Mouse (Mus musculus) lung, postnatal 0 days (tissue): ENCODE data around the gene Ppard. TPM values are rescaled to one million over a fixed set of nuclear protein-coding genes. Genes with fewer than 3 reads are reported as not detected.

ENCODE experiments used
- ATAC-seq: fragments of 200-750 bp; cut with Nextera tagmentation; 2 replicates; pipeline ENCODE4 v1.8.0; 2017; ENCODE audit warnings: moderate library complexity
- DNase-seq: peaks from one replicate; pipeline ENCODE4 v3.0.0-alpha.2; 2016; ENCODE audit warnings: low spot score
- H3K27ac ChIP-seq: fragments of 300-500 bp; sonication (generic); 2 replicates; pipeline ENCODE4 v1.5.1; 2014; ENCODE audit warnings: antibody characterized with exemption, mild to moderate bottlenecking, low read length, mixed read lengths
- H3K27me3 ChIP-seq: fragments of 300-500 bp; sonication (generic); replicated peaks from 2 replicates; pipeline ENCODE4 v1.6.1; 2014; ENCODE audit warnings: low read length, mixed read lengths; ENCODE audit not compliant: insufficient read depth
- H3K36me3 ChIP-seq: fragments of 300-500 bp; sonication (generic); 2 replicates; pipeline ENCODE4 v1.6.1; 2014; ENCODE audit warnings: low read length, mixed read lengths; ENCODE audit not compliant: insufficient read depth
- H3K4me1 ChIP-seq: fragments of 300-500 bp; sonication (generic); 2 replicates; pipeline ENCODE4 v1.6.1; 2014; ENCODE audit warnings: antibody characterized with exemption, low read depth, low read length, mixed read lengths; ENCODE audit not compliant: insufficient read depth
- H3K4me2 ChIP-seq: fragments of 300-500 bp; sonication (generic); replicated peaks from 2 replicates; pipeline ENCODE4 v1.6.1; 2014; ENCODE audit warnings: low read depth, mild to moderate bottlenecking, low read length, moderate library complexity, mixed read lengths
- H3K4me3 ChIP-seq: fragments of 300-500 bp; sonication (generic); 2 replicates; pipeline ENCODE4 v1.5.1; 2014; ENCODE audit warnings: low read depth, low read length
- H3K9ac ChIP-seq: fragments of 300-500 bp; sonication (generic); replicated peaks from 2 replicates; pipeline ENCODE4 v1.6.1; 2014; ENCODE audit warnings: low read depth, mild to moderate bottlenecking
- H3K9me3 ChIP-seq: fragments of 300-500 bp; sonication (generic); 2 replicates; pipeline ENCODE4 v1.6.1; 2016; ENCODE audit warnings: low read length, mixed read lengths
- CTCF ChIP-seq: IDR thresholded peaks from 2 replicates; pipeline ENCODE4 v1.5.1; 2016; ENCODE audit warnings: antibody characterized with exemption, mild to moderate bottlenecking
- EP300 ChIP-seq: IDR thresholded peaks from 2 replicates; pipeline ENCODE4 v1.6.1; 2016; ENCODE audit warnings: antibody characterized with exemption, mild to moderate bottlenecking, control low read depth
- WGBS: fragments of 180-500 bp; shearing (Covaris S2); extraction: QIAGEN DNeasy Blood & Tissue Kit; methylation state at CpG from one replicate; pipeline ENCODE4 v1.1.7; 2014; 5-methylcytosine and 5-hydroxymethylcytosine counted together
- polyA plus RNA-seq: library from polyadenylated mRNA; unstranded; fragments of >200 nt; fragmentation: Nextera tagmentation; extraction: Ambion mirVana; gene quantifications from 2 replicates; pipeline ENCODE4 v1.2.1, GENCODE M21; 2015

The Ppard gene
- polyA plus RNA-seq, 1 experiment from 2014 or later, result 2.4 TPM

DNA sequence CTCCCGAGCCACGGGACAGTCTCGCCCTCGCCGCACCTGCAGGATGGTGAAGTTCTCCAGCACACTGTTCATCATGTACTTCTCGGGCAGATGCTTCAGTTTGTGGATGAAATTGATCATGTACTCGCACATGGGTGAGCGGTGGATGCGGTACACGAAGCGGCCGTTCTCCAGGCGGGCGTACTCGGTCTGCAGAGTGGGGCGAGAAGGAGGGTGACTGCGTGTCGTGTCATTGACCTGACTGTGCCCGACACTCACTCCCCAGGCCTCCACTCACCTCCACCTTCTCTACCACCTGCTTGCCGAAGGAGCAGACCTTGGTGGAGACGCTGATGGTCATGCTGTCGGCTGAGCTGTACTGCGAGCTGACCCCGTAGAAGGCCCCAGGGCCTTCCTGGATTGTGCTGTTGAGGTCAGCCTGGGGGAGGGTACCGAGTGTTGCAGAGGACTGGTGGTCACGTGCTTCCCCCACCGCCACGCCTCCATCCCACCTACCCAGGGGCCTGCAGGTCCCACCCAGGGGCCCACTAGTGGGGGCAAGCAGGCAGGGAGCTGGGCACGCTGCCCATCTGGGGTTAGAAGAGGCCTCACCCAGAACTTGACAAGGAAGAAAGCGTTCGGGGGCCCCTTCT lies 100.5 kb downstream of the Ppard start:
- no peak for TF ChIP-seq EP300
- no peak for TF ChIP-seq CTCF
- ATAC-seq (no peak), DNase-seq (no peak)
- no peaks in the 10 kb centered on the region for H3K9me3 ChIP-seq
- H3K9ac ChIP-seq, result no peak overlapping the region
- no peak overlapping the region for H3K4me2 ChIP-seq
- no peaks in the 10 kb centered on the region for H3K27me3 ChIP-seq
- peaks cover 8% of the 10 kb centered on the region for H3K4me1 ChIP-seq
- 43% methylated on average over 28 of the region's 31 CpGs for WGBS
- H3K27ac ChIP-seq, result no peak overlapping the region
- no peak overlapping the region for H3K4me3 ChIP-seq
- H3K36me3 ChIP-seq, result peaks cover 18% of the 10 kb centered on the region; the same call in 1 of the 2 replicates

GRCm38 (mm10) chr17:28335267-28335666 lies 102.8 kb downstream of the Ppard start:
- DNase-seq, result no peak

DNA sequence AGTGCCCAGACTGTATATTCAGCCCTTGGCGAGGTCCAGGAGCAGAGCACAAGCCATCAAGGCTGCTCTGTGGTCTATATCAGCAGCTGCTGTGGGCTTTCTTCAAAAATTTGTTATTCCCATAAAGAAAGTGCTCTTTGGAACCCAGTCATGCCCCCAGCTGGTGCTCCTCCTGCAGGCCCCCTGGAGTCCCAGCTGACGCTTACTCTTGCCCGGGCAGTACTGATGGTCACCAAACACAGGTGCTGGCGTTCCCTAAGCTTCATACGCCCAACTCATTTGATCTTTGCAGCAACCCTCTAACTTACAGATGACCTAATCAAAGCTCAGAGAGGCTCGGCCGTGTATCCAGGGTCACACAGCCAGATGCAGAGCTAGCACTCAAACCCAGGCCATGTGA lies 105.0 kb downstream of the Ppard start:
- Histone ChIP-seq H3K9ac (no peak overlapping the region), H3K36me3 (peaks cover 9% of the 10 kb centered on the region; the same call in 1 of the 2 replicates), H3K27ac (no peak overlapping the region), H3K27me3 (no peaks in the 10 kb centered on the region), H3K4me1 (no peaks in the 10 kb centered on the region; the same call in 1 of the 2 replicates), H3K4me3 (no peak overlapping the region), H3K4me2 (no peak overlapping the region), H3K9me3 (no peaks in the 10 kb centered on the region)
- WGBS, result 91% methylated on average over 7 of the region's 7 CpGs
- no peak for ATAC-seq
- no peak for DNase-seq
- no peak for TF ChIP-seq CTCF
- TF ChIP-seq EP300, result no peak

More at GRCm38 (mm10) chr17:28335267-28335666, 102.8 kb downstream of the Ppard start:
- no peaks in the 10 kb centered on the region for H3K4me1 ChIP-seq
- WGBS, result 72% methylated on average over 10 of the region's 10 CpGs
- no peak overlapping the region for H3K4me2 ChIP-seq
- no peak overlapping the region for H3K27ac ChIP-seq
- H3K9ac ChIP-seq, result no peak overlapping the region
- H3K4me3 ChIP-seq, result no peak overlapping the region
- ATAC-seq, result no peak
- H3K36me3 ChIP-seq, result peaks cover 18% of the 10 kb centered on the region; the same call in 1 of the 2 replicates
- H3K9me3 ChIP-seq, result no peaks in the 10 kb centered on the region
- TF ChIP-seq CTCF (no peak), EP300 (no peak)
- H3K27me3 ChIP-seq, result no peaks in the 10 kb centered on the region

- Histone ChIP-seq H3K36me3 (peaks cover 9% of the 10 kb centered on the region; the same call in 1 of the 2 replicates), H3K9ac (no peak overlapping the region), H3K27me3 (no peaks in the 10 kb centered on the region), H3K4me2 (peak overlapping the region; percentile 38; the same call in 1 of the 2 replicates), H3K9me3 (no peaks in the 10 kb centered on the region), H3K4me1 (peaks cover 17% of the 10 kb centered on the region; the same call in 1 of the 2 replicates), H3K27ac (peak overlapping the region; percentile 82), H3K4me3 (no peak overlapping the region)
- DNase-seq (peak; percentile 77), ATAC-seq (peak; percentile 58)
- 59% methylated on average over 7 of the region's 7 CpGs for WGBS
- TF ChIP-seq CTCF (peak; percentile 14; the same call in 1 of the 2 replicates), EP300 (no peak)
Measured at GRCm38 (mm10) chr17:28340578-28340977, 108.1 kb downstream of the Ppard start.

GRCm38 (mm10) chr17:28341091-28341490 lies 108.6 kb downstream of the Ppard start:
- peaks cover 7% of the 10 kb centered on the region; the same call in 1 of the 2 replicates for H3K36me3 ChIP-seq
- H3K4me2 ChIP-seq, result peak overlapping the region; percentile 38; the same call in 1 of the 2 replicates
- ATAC-seq (peak; percentile 89), DNase-seq (peak; percentile 95)
- peak overlapping the region; percentile 82 for H3K27ac ChIP-seq
- no peak for TF ChIP-seq EP300
- no peak for TF ChIP-seq CTCF
- H3K9ac ChIP-seq, result no peak overlapping the region
- peaks cover 18% of the 10 kb centered on the region; the same call in 1 of the 2 replicates for H3K4me1 ChIP-seq
- 7% methylated on average over 26 of the region's 26 CpGs for WGBS
- no peak overlapping the region for H3K4me3 ChIP-seq
- no peaks in the 10 kb centered on the region for H3K9me3 ChIP-seq
- no peaks in the 10 kb centered on the region for H3K27me3 ChIP-seq

DNA sequence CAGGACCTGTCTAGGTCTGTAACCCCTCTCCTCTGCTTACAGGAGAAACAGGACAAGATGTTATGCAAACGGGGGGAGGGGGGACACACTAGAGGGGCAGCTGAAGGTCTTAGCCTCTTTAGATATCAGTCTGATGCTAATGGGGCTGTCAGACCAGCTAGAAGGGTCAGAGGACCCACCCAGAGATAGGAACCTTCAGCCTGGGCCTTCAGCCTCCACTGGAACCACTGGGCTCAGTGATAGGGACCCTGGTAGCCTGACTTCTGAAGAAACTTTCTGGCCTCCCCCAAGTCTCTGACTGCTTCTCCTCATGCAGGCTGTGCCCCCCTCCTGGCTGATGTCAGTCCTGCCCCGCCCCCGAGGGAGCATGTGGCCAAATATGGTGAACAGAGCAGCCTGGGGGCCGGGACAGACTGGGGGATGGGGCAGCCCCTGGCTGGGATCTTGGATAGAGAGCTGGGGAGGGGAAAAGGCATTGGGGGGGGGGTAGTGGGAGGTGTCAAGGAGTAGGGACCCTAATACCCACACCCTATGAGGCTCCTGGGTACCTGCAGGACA lies 111.6 kb downstream of the Ppard start:
- TF ChIP-seq CTCF (no peak), EP300 (no peak)
- H3K27ac ChIP-seq, result peak overlapping the region; percentile 83
- 7% methylated on average over 3 of the region's 4 CpGs for WGBS
- DNase-seq, result no peak
- 0 out of 2 replicates have a peak overlapping the region, but pooled peaks have one; percentile 12 for H3K9ac ChIP-seq
- no peak for ATAC-seq
- H3K9me3 ChIP-seq, result no peaks in the 10 kb centered on the region
- H3K4me1 ChIP-seq, result peaks cover 35% of the 10 kb centered on the region; the same call in 1 of the 2 replicates
- H3K4me3 ChIP-seq, result no peak overlapping the region
- no peaks in the 10 kb centered on the region for H3K27me3 ChIP-seq
- no peaks in the 10 kb centered on the region for H3K36me3 ChIP-seq
- H3K4me2 ChIP-seq, result no peak overlapping the region
